Mouse (Mus musculus) lung, postnatal 10 days (tissue): ENCODE results near the gene Msantd1.
A peak's percentile ranks its signal among the peaks of the same experiment; 100 is the strongest.
"Not testable (repeated sequence)": the region's sequence is repeated elsewhere in the genome, so short reads cannot be mapped to it uniquely, and the experiment has no call there.

ENCODE experiments used
- DNase-seq: peaks from one replicate; pipeline ENCODE4 v3.0.0; 2021

Msantd1 gene

DNA sequence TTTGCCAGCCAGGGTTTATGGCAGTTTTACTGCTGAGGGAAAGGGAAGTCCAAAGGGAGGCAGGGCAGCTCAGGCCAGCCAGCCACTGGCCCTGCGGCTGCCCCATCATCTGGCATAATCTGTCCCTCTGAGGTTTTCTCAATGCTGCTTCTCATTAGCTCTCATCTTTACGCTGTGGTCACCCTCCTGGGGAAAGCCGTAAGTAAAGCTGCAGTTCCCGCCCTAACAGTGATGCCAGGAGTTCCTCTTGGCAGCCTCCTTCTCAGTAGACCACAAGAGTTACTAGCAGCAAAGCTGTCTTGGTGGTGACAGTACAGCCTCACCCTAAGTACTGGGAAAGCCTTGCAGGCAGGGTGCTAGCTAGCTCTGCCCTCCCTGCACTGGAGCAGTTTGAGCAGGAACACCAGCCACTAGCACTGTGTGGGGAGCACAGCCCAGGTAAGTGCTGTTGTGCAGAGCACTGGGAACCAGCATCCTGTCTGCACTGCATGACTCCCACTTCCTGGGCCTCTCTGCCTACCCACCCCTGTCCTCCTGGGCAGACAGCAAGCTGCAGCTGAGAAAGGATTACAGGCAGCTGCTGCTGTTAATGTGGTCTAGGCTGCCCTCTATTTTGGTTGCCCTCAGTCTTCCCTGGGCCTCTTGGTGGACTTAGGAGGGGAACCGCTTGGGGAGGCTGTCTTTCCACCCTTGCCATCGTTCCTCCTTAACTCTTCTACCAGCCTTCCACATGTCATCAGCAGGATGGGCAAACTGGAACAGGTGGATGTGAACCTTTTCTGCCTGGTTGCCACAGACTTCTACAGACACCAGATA is at the start of gene Msantd1:
TSS of gene Msantd1 (plus strand) at position 103 of the 816 bp plus-strand sequence.
- DNase-seq: no peak

DNA sequence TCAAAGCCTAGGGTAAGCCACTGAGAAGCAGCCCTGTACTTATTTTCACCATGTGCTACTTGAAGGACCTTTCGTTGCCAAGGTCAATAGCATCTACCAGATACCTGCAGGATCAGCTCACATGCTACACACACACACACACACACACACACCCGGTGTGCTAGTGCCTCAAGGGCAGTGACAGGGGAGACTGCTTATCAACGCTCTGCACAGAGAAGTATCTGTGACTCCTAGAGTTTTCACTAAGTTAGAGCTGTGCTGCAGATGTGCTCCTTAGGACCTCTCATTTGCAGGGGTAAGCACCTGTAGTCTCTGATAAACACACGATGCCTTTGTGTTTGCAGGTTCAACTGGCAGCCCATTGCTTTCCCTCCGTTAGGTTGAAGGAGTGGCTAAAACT is 42.4 kb upstream of the Msantd1 start:
- DNase-seq: no peak

- DNase-seq: not testable (repeated sequence)
These were observed 27.5 kb upstream of the Msantd1 start for GRCm38 (mm10) chr5:34880307-34880706.

- DNase-seq: no peak
These were observed 26.8 kb upstream of the Msantd1 start for GRCm38 (mm10) chr5:34881023-34881422.

DNA sequence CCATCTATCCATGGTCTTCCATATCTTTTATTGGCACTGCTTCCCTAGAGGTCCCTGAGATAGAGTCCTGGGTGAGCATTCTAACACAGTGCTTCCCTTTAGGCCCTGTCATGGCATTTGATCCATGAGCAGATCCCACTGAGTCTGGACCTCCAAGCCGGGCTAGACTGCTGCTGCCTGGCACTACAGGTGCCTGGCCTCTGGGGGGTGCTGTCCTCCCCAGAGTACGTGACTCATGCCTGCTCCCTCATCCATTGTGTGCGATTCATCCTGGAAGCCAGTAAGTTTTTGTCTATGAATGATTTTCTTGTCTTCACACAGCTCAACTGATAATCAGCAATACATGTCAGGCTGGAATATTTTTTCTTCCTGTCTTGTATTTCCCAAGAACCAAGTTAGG is 22.6 kb upstream of the Msantd1 start:
- DNase-seq: peak; percentile 16

- DNase-seq: no peak
These were observed 18.6 kb upstream of the Msantd1 start for GRCm38 (mm10) chr5:34889252-34889651.

GRCm38 (mm10) chr5:34896697-34897453 is 10.9 kb upstream of the Msantd1 start:
- DNase-seq: no peak

DNA sequence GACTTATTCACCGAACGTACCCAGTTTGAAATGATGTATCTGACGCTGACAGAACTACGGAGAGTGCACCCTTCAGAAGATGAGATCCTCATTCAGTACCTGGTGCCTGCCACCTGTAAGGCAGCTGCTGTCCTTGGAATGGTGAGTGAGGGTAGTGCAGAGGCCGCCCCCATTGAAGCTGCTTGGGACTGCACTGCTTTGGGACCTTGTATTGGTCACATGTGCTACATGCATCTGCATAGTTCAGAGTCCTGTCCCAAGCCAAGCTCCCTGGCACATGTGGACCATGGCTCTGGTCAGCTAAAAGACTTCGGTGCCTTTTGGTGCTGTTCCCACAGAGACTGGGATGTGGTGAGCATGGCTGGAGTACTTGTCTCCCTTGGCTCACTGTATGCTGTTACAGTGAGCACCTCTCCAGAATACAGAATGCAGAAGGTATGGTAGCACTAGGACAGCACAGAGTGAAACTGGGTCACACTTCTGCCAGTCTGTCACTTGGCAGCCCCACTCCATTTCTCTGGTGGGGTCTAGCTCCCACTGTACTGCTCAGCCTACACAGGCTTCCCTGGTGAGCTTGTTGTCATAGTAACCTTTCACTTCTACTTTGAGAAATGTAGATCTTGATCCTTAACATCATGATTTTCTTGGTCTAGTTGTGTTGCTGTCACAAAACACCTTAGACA is 7.9 kb upstream of the Msantd1 start:
- no peak for DNase-seq

GRCm38 (mm10) chr5:34902371-34902770 is 5.4 kb upstream of the Msantd1 start:
- peak; percentile 33 for DNase-seq

GRCm38 (mm10) chr5:34902811-34903385 is 4.9 kb upstream of the Msantd1 start:
- DNase-seq: peak; percentile 87

DNA sequence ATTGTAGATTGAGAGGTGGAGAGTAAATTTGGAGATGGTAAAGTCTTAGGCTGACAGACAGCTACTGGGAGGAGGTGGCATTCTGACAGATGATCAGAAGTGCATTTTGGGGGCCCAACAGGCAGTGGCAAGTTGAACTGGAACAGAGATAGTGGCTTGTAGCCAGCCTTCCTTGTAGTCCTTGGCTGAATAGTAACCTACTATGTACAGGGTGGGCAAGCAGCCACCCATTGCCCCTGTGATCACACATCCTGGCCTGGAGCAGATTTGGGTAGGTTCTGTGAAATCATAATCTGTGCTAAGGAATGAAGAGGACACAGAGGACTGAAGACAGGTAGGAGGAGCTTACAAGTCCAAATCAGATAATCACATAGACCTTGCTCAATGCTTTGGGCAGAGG is 3.4 kb upstream of the Msantd1 start:
- DNase-seq: no peak

- no peak for DNase-seq
These were observed 582 bp upstream of the Msantd1 start for GRCm38 (mm10) chr5:34907230-34907629.

- peak; percentile 20 for DNase-seq
These were observed 1.2 kb downstream of the Msantd1 start for GRCm38 (mm10) chr5:34908726-34909633.

- no peak for DNase-seq
These were observed 2.1 kb downstream of the Msantd1 start for GRCm38 (mm10) chr5:34909634-34910503.

GRCm38 (mm10) chr5:34910504-34910815 is 2.6 kb downstream of the Msantd1 start:
- DNase-seq: no peak

- peak; percentile 89 for DNase-seq
These were observed 8.0 kb downstream of the Msantd1 start for GRCm38 (mm10) chr5:34915801-34916200.

DNA sequence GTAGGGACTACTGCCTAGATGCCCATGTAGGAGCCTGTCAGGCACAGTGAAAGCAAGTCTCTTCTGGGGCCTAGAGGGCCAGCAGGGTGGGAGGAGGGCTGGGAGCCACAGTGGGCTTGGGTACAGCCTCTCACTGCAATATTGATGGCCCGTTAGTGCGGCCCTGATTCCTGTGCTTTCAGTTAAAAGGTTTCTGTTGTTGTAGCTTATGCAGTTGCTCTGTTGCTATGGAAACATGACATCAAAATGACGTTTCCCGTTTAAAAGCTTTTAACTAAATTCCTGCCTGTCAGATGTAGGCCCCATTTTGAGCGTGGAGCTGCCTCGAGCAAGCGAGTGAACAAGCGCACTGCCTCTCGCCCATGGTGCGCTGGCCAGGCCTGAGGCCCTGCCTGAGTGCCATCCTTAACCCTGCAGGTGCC is 9.4 kb downstream of the Msantd1 start:
- DNase-seq: no peak

DNA sequence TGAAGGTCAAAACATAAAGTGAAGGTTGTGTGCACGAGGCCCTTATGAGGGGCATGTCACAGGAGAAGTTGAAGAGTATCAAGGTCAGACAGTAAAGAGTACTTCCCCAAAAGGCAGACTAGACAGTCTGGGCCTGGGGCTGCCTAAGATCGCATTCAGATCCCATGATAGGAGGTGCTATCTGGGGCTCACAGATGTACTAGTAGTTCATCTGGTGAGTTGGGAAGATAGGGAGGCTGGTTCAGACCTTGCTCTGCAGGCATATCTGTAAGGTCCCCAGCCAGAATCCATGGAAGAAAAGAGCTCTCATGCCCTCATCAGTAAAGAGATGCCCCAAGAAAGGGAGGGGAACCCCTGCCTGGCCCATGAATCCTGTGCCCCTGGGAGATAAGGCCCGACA is 11.0 kb downstream of the Msantd1 start:
- DNase-seq: no peak

- no peak for DNase-seq
These were observed 14.7 kb downstream of the Msantd1 start for GRCm38 (mm10) chr5:34922531-34922930.

GRCm38 (mm10) chr5:34923920-34924319 is 16.1 kb downstream of the Msantd1 start:
- no peak for DNase-seq

DNA sequence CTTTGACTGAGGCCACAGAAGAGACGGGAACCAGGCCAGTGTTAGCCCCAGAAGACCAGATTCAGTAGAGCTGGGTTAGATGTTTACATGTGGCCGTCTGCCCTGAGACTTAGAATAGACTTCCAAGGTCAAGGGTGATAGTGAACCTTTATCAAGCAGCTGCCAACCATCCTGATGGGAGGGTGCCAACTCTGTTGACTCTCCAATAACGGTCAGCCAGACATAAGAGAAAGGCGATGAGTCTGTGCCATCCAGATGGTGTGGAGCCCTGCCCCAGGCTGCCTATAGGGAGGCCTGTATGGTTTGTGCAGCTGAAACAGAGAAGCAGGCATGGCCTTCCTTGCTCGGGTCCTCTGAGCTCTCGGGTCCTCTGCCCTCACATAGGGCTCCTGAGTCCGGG is 16.7 kb downstream of the Msantd1 start:
- DNase-seq: no peak
